Mouse (Mus musculus) neural tube, embryonic 13.5 days (tissue): ENCODE data around the gene Arsa. TPM values are rescaled to one million over a fixed set of nuclear protein-coding genes. Genes with fewer than 3 reads are reported as not detected.

Experiments
- ATAC-seq: fragments of 200-750 bp; cut with Nextera tagmentation; 2 replicates; pipeline ENCODE4 v1.8.0; 2017; ENCODE audit warnings: low read depth, mild to moderate bottlenecking, moderate TSS enrichment, moderate library complexity
- H3K27ac ChIP-seq: fragments of 300-500 bp; sonication (generic); replicated peaks from 2 replicates; pipeline ENCODE4 v1.5.1; 2015; ENCODE audit warnings: moderate library complexity, mild to moderate bottlenecking, inconsistent platforms
- H3K27me3 ChIP-seq: fragments of 300-500 bp; sonication (generic); 2 replicates; pipeline ENCODE4 v1.6.1; 2015; ENCODE audit warnings: mild to moderate bottlenecking, inconsistent platforms
- H3K36me3 ChIP-seq: fragments of 300-500 bp; sonication (generic); 2 replicates; pipeline ENCODE4 v1.6.1; 2015; ENCODE audit warnings: mild to moderate bottlenecking, inconsistent platforms
- H3K4me1 ChIP-seq: fragments of 300-500 bp; sonication (generic); replicated peaks from 2 replicates; pipeline ENCODE4 v1.6.1; 2015; ENCODE audit warnings: inconsistent platforms
- H3K4me2 ChIP-seq: fragments of 300-500 bp; sonication (generic); 2 replicates; pipeline ENCODE4 v1.6.1; 2015; ENCODE audit warnings: inconsistent platforms, mild to moderate bottlenecking, moderate library complexity
- H3K4me3 ChIP-seq: fragments of 300-500 bp; sonication (generic); 2 replicates; pipeline ENCODE4 v1.5.1; 2015; ENCODE audit warnings: mild to moderate bottlenecking, inconsistent platforms
- H3K9ac ChIP-seq: fragments of 300-500 bp; sonication (generic); 2 replicates; pipeline ENCODE4 v1.6.1; 2015; ENCODE audit warnings: moderate library complexity, mild to moderate bottlenecking, inconsistent platforms
- H3K9me3 ChIP-seq: fragments of 300-500 bp; sonication (generic); 2 replicates; pipeline ENCODE4 v1.6.1; 2016; ENCODE audit warnings: inconsistent platforms
- WGBS: fragments of 180-500 bp; shearing (Covaris S2); methylation state at CpG from one replicate; pipeline ENCODE4 v1.1.7; 2015; 5-methylcytosine and 5-hydroxymethylcytosine counted together
- polyA plus RNA-seq: library from polyadenylated mRNA; unstranded; fragments of >200 nt; fragmentation: Nextera tagmentation; extraction: Ambion mirVana; gene quantifications from 2 replicates; pipeline ENCODE4 v1.2.1, GENCODE M21; 2015

Gene Arsa
- polyA plus RNA-seq, 1 experiment from 2014 or later = 18.4 TPM

DNA sequence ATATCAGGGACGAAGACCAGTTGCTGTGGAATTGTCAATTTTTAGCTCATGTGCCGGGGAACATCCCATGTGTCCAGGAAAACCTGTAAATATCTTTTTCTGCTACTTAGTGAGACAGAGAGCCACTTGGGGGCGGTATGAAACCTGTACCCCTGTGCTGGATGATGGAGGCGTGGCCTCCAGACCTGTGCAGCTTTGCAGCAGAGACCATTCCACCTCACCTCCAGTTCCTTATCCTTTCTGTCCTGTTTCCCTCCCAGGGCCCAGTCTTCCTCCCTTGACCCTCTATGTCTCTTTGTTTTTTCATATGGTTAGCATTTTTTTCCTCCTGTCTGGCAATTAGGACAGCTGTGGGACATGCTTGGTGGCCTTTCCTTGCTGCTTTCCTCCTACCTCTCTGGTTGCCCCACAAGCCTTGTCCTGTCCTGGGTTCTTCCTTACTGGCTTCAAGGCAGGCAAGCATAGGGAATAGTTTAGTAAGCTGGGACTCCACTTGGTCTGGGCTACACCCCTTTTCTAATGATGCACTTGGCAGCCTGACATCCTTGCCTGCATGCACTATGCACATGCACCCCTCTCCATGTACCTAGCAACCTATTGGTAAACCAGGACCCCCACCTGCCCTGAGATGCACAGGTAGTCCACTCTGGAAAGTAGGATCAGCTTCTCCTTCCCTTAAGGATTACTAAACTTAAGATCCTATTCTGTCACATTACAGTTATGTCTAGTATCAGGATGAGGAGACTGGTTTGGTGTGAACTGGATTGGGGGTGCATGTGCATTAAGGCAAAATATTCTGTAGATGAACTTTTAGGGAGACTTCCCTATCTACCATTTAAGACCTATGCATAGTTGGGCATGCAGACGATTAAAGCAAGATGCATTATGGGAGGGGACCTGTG is 13.6 kb downstream of the Arsa start:
- H3K9me3 ChIP-seq = no peaks in the 10 kb centered on the region
- no peak overlapping the region for H3K27ac ChIP-seq
- H3K27me3 ChIP-seq = no peaks in the 10 kb centered on the region
- peaks cover 11% of the 10 kb centered on the region for H3K4me1 ChIP-seq
- ATAC-seq = no peak
- H3K4me2 ChIP-seq = no peak overlapping the region
- 65% methylated on average over 5 of the region's 5 CpGs for WGBS
- peaks cover 56% of the 10 kb centered on the region for H3K36me3 ChIP-seq
- H3K9ac ChIP-seq = no peak overlapping the region
- no peak overlapping the region for H3K4me3 ChIP-seq

DNA sequence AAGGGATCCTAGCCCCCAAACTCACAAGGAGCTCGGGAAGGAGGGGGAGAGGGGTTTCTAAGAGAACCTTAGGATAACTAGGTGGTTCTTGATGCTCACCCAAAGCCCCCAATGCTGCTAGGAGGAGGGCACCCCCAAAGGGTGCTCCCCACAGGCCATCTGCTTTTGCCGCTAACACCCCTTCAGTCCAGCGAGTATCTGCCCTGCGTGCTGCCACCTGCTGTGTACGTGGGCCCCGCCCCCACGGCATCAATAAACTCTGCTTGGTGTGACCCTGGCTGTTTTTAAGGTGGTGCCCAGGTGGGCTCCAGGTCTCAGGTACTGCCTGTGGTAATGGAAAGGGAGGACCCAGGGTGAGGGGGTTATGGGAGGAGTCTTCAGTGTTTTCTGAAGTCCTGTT is 15.0 kb downstream of the Arsa start:
- Histone ChIP-seq H3K9ac (no peak overlapping the region), H3K9me3 (no peaks in the 10 kb centered on the region), H3K4me1 (peaks cover 11% of the 10 kb centered on the region), H3K27ac (no peak overlapping the region), H3K4me3 (no peak overlapping the region), H3K4me2 (no peak overlapping the region), H3K36me3 (peaks cover 70% of the 10 kb centered on the region), H3K27me3 (no peaks in the 10 kb centered on the region)
- WGBS = 76% methylated on average over 7 of the region's 7 CpGs
- ATAC-seq = no peak

DNA sequence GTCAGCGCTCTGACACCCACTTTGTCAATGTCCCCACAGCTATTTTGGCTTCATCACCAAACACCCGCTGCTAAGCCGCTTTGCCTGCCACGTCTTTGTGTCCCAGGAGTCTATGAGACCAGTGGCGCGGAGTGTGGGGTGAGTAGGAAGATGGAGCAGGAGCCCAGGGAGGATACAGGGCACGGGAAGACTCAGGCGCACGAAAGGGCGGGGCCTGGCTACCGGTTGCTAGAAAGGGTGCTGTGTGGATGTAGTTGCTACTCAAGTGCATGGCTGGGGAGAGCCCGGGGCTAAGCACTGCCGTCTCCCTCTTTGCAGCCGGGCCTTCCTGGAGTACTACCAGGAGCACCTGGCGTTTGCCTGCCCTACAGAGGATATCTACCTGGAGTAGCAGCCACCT is 15.9 kb downstream of the Arsa start:
- 86% methylated on average over 15 of the region's 15 CpGs for WGBS
- H3K4me2 ChIP-seq = no peak overlapping the region
- peaks cover 16% of the 10 kb centered on the region for H3K4me1 ChIP-seq
- no peaks in the 10 kb centered on the region for H3K9me3 ChIP-seq
- H3K9ac ChIP-seq = no peak overlapping the region
- peaks cover 79% of the 10 kb centered on the region for H3K36me3 ChIP-seq
- no peak for ATAC-seq
- H3K4me3 ChIP-seq = no peak overlapping the region
- no peaks in the 10 kb centered on the region for H3K27me3 ChIP-seq
- no peak overlapping the region for H3K27ac ChIP-seq

DNA sequence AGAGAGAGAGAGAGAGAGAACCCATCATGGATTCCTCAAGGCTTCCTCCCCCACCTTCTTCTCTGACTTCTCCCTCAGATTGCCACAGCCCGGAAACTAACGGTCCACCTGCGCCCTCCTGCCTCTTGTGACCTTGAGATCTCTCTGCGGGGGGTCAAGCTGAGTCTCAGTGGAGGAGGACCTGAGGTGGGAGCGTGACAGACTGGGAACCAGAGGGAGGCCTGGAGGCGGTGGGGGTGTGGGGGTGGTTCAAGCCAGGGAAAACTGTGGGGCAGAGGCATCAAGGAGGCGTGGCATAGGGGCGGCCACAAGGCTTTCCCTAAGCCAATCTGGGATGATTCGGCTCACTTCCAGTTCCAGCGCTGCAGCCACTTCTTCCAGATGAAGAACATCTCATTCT is 16.9 kb downstream of the Arsa start:
- peaks cover 26% of the 10 kb centered on the region for H3K4me1 ChIP-seq
- ATAC-seq = no peak
- no peak overlapping the region for H3K9ac ChIP-seq
- peaks cover 80% of the 10 kb centered on the region for H3K36me3 ChIP-seq
- no peak overlapping the region for H3K4me2 ChIP-seq
- H3K27me3 ChIP-seq = no peaks in the 10 kb centered on the region
- H3K9me3 ChIP-seq = no peaks in the 10 kb centered on the region
- H3K4me3 ChIP-seq = no peak overlapping the region
- 74% methylated on average over 10 of the region's 10 CpGs for WGBS
- no peak overlapping the region for H3K27ac ChIP-seq

DNA sequence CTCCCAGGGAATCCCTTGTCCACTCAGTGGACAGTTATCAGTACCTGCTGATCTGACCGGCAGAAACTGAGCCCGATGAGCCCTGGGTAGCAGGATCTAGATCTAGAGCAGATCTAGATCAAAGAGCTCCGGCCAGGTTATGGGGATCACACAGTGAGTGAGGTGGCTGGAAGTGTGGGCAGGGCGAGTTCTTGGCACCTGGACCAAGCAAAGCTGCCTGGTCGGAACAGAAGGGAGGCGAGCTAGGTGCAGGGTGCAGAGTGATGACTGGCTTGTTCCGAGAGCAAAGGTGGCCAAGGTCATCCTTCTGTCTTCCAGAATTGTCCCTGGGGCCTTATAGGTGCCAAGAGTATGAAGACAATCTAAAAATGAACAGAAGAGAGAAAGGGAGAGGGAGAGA is 17.4 kb downstream of the Arsa start:
- 89% methylated on average over 7 of the region's 7 CpGs for WGBS
- H3K4me2 ChIP-seq = no peak overlapping the region
- no peak overlapping the region for H3K27ac ChIP-seq
- H3K36me3 ChIP-seq = peaks cover 80% of the 10 kb centered on the region
- peaks cover 26% of the 10 kb centered on the region for H3K4me1 ChIP-seq
- no peak for ATAC-seq
- H3K27me3 ChIP-seq = no peaks in the 10 kb centered on the region
- no peak overlapping the region for H3K4me3 ChIP-seq
- no peak overlapping the region for H3K9ac ChIP-seq
- no peaks in the 10 kb centered on the region for H3K9me3 ChIP-seq

DNA sequence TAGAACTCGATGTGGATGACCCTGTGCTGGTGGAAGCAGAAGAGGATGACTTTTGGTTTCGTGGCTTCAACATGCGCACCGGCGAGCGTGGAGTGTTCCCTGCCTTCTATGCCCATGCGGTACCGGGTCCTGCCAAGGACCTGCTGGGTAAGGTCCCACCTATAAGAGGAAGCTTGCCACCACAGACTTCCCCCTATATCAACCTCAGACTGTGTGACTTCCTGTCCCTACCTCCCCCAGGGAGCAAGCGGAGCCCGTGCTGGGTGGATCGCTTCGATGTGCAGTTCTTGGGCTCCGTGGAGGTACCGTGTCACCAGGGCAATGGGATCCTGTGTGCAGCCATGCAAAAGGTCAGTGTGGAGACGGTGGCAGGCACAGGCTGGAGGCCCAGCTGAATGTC is 18.3 kb downstream of the Arsa start:
- Histone ChIP-seq H3K4me2 (no peak overlapping the region), H3K9me3 (no peaks in the 10 kb centered on the region), H3K27ac (no peak overlapping the region), H3K4me3 (no peak overlapping the region), H3K27me3 (no peaks in the 10 kb centered on the region), H3K36me3 (peaks cover 76% of the 10 kb centered on the region), H3K4me1 (peaks cover 24% of the 10 kb centered on the region), H3K9ac (no peak overlapping the region)
- WGBS = 95% methylated on average over 15 of the region's 15 CpGs
- ATAC-seq = no peak

DNA sequence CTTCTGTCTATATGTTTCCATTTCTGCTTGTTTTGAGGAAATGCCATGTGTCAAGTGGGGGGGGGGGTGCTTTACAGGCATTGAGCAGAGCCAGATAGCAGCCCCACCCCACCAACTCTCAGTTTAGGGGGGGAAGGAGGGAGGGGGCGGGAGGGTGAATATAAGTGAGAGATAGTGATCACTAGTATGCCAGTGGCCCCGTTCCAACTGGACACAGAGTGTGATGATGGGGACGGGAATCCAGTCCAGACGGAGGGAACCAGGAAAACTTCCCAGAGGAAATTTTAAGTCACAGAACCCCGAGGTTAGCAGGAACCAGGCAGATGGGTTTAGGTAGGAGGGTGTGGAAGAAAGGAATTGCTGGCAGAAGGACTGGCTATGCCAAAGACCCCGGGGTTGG is 21.6 kb downstream of the Arsa start:
- no peak for ATAC-seq
- Histone ChIP-seq H3K27me3 (peaks cover 13% of the 10 kb centered on the region; the same call in 1 of the 2 replicates), H3K9me3 (no peaks in the 10 kb centered on the region), H3K36me3 (peaks cover 43% of the 10 kb centered on the region), H3K4me1 (peaks cover 32% of the 10 kb centered on the region), H3K9ac (peak overlapping the region; percentile 91), H3K4me2 (peak overlapping the region; percentile 91), H3K4me3 (peak overlapping the region; percentile 73), H3K27ac (no peak overlapping the region)
- 84% methylated on average over 6 of the region's 6 CpGs for WGBS

DNA sequence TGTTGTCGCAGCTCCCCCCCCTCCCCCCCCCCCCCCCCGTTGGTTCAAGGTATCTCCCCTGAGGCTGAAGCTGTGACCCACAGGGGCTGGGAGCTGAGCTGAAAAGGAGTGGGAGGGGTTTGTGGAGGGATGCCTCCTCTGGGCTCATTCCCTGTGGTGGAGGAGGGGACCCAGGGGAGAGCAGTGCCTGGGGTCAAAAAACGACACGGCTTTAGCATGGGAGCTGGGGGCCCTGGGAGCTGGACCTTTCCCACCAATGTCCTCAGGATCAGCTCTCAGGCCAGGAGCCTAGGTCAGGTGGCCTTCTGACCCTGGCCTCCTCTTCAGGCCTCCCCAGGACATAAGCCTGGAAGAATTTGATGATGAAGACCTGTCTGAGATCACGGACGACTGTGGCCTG is 22.4 kb downstream of the Arsa start:
- peak; percentile 19; the same call in 1 of the 2 replicates for ATAC-seq
- Histone ChIP-seq H3K4me3 (peak overlapping the region; percentile 73), H3K9ac (peak overlapping the region; percentile 91), H3K4me2 (peak overlapping the region; percentile 91), H3K4me1 (peaks cover 32% of the 10 kb centered on the region), H3K36me3 (peaks cover 36% of the 10 kb centered on the region), H3K27me3 (peaks cover 13% of the 10 kb centered on the region; the same call in 1 of the 2 replicates), H3K27ac (peak overlapping the region; percentile 83), H3K9me3 (no peaks in the 10 kb centered on the region)
- 25% methylated on average over 4 of the region's 6 CpGs for WGBS

DNA sequence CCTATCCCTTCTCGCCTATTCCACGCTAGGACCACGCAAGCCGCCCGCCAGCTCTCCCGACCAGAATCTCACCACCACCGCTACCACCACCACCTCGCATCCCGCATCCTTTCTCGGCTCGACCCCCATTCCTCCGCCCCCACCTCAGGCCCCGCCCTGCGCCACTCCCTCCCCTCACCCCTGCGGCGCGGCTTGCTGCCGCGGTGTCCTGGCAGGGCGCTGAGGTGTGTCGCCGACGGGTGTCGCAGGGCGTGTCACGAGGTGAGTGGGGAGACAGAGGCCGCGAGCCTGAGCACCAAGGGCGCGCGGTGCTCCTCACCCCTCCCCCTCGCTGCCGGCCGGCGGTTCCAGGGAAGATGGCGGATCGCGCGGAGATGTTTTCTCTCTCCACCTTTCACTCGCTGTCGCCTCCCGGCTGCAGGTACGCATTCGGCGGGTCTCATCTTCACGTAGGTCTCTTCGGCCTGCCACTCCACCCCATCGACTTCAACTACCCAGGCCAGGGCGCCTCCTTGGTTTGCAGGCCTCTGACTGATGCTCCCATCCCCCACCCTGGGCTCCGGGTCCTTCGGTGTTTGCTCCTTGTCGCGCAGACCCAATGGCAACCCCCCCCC is 23.3 kb downstream of the Arsa start, which contains the start of gene Mapk8ip2:
Gene Mapk8ip2, plus strand, starts transcription at position 49 of the 614 bp plus-strand sequence.
- Histone ChIP-seq H3K9me3 (no peaks in the 10 kb centered on the region), H3K4me3 (peak within 1 kb of the TSS; percentile 73), H3K4me1 (peaks cover 32% of the 10 kb centered on the region), H3K27me3 (peaks cover 16% of the 10 kb centered on the region; the same call in 1 of the 2 replicates), H3K27ac (peak within 1 kb of the TSS; percentile 83), H3K4me2 (peak within 1 kb of the TSS; percentile 91), H3K36me3 (peaks cover 28% of the 10 kb centered on the region), H3K9ac (peak within 1 kb of the TSS; percentile 91)
- peak; percentile 86 for ATAC-seq
- under 1% methylated on average over 46 of the region's 53 CpGs for WGBS

DNA sequence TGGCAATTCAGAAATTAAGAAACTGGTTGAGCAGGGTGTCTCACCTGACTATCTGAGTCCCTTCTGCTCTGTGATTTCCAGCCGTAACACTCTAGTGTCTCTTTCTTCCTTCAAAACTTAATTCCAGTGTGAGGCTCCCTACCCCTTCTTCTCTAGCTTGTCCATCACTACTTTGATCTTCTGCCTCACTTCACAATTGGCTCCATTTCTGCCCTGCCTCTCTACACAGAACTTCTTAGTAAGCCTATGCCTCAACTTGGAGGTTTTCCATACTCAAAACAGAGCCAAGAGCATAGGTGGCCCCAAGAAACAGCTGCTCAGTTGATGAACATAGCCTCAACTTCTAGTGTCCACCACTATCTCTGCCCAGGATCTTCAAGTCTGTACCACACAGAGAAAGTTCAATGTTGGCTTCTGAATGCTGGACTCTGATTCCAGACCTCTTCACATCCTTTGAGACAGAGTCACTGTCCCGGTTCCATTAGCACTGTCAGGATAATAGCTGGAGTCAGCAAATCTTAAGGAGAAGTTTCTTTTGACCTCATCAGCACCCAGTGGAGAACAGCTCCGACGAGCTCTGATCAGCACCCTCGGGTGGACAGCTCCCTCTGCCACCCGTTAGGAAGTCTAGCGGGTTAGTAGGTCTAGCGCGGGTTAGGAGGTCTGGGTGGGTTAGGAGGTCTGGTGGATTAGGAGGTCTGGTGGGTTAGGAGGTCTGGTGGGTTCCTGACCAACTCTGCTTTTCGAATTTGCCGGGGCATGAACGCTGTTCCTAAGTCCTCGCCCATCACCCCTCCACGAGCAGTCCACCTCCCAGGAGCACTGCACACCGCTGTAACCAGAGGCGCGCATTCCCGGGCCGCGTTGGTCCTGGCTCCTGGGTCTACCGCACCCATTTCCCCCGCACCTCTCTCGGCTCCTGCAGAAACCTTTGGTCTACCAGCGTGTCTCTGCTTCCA is 24.0 kb downstream of the Arsa start:
- ATAC-seq = peak; percentile 87
- peak overlapping the region; percentile 91 for H3K4me2 ChIP-seq
- peak overlapping the region; percentile 73 for H3K4me3 ChIP-seq
- H3K36me3 ChIP-seq = peaks cover 20% of the 10 kb centered on the region
- H3K27ac ChIP-seq = peak overlapping the region; percentile 83
- H3K9me3 ChIP-seq = no peaks in the 10 kb centered on the region
- 5% methylated on average over 24 of the region's 24 CpGs for WGBS
- H3K4me1 ChIP-seq = peaks cover 32% of the 10 kb centered on the region
- H3K27me3 ChIP-seq = peaks cover 16% of the 10 kb centered on the region; the same call in 1 of the 2 replicates
- peak overlapping the region; percentile 91 for H3K9ac ChIP-seq

DNA sequence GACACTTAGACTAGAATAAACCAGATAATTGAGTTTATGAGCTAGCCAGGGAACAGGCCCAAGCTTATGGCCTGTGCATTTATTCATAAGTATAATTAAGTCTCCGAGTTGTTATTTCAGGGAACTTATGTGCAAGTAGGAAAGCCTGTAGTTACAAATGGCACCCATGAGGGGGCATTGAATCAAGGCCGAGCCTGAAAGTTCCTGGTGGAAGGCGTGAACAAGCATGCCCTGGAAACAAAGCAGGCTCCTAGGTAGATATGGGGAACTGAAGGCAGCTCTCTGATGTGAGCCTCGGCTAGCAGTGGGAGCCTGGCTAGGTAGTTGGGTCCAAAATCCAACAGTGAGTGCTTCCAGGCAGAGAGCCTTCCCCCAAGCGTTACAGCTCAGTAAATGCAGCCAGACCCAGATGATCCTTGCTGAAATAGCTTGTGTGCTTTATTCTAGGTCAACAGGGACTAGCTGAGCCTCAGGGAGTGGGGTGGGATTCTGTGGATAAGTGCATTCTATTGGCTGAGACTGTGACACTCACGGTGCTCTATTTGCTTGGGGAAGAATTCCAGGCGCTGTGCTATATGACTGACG is 34.6 kb downstream of the Arsa start:
- H3K9ac ChIP-seq = no peak overlapping the region
- H3K27me3 ChIP-seq = no peaks in the 10 kb centered on the region
- H3K4me1 ChIP-seq = no peaks in the 10 kb centered on the region
- no peak for ATAC-seq
- H3K36me3 ChIP-seq = no peaks in the 10 kb centered on the region
- H3K27ac ChIP-seq = no peak overlapping the region
- H3K4me3 ChIP-seq = no peak overlapping the region
- no peaks in the 10 kb centered on the region for H3K9me3 ChIP-seq
- WGBS = 39% methylated on average over 8 of the region's 8 CpGs
- H3K4me2 ChIP-seq = no peak overlapping the region
